Mouse (Mus musculus) megakaryocyte, embryonic 14.5 days (primary cell): ENCODE results near the gene Gm49416. TPM values are rescaled to one million over a fixed set of nuclear protein-coding genes. Genes with fewer than 3 reads are reported as not detected.
"Not testable (repeated sequence)": the region's sequence is repeated elsewhere in the genome, so short reads cannot be mapped to it uniquely, and the experiment has no call there.

Experiments used
- H3K27me3 ChIP-seq: replicated peaks from 2 replicates; pipeline ENCODE3; 2012; ENCODE audit warnings: inconsistent platforms
- H3K36me3 ChIP-seq: replicated peaks from 2 replicates; pipeline ENCODE3; 2012; ENCODE audit warnings: low read length, inconsistent platforms, mixed read lengths
- H3K4me1 ChIP-seq: 2 replicates; pipeline ENCODE4 v1.6.1; 2012; ENCODE audit warnings: inconsistent platforms
- H3K4me3 ChIP-seq: replicated peaks from 2 replicates; pipeline ENCODE3; 2012; ENCODE audit warnings: moderate library complexity, mild to moderate bottlenecking, inconsistent platforms
- H3K9me3 ChIP-seq: 2 replicates; pipeline ENCODE4 v1.6.1; 2012; ENCODE audit warnings: inconsistent platforms
- FLI1 ChIP-seq: IDR thresholded peaks from 2 replicates; pipeline ENCODE4 v1.6.1; 2012; ENCODE audit warnings: low read length, inconsistent platforms, mixed read lengths
- GATA1 ChIP-seq: IDR thresholded peaks from 3 replicates; pipeline ENCODE4 v1.6.1; 2012; ENCODE audit warnings: mixed read lengths, low read length, inconsistent platforms, borderline replicate concordance
- polyA plus RNA-seq: library from polyadenylated mRNA; stranded (reverse); fragments of >175 nt; gene quantifications from 2 replicates; pipeline ENCODE4 v1.2.3, GENCODE M21; 2012; ENCODE audit warnings: low replicate concordance; ENCODE audit not compliant: insufficient read depth

Gm49416 gene
- polyA plus RNA-seq, 1 experiment, result 12.5 TPM

DNA sequence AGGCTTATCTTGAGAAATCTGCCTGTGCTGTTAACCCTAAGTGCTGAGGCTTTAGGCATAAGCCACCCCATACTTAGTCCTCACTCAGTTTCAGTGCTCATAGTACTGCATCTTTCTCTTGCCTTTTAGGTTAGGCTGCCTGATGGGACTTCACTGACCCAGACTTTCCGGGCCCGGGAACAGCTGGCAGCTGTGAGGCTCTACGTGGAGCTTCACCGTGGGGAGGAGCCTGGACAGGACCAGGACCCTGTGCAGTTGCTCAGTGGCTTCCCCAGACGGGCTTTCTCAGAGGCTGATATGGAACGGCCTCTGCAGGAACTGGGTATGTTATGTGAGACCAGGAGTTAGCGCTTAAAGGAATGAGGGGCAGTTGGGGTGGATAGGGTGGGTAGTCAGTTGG lies 13.7 kb upstream of the Gm49416 start:
- peaks cover 46% of the 10 kb centered on the region for H3K4me1 ChIP-seq
- H3K4me3 ChIP-seq, result peak overlapping the region; percentile 44
- H3K27me3 ChIP-seq, result no peaks in the 10 kb centered on the region
- TF ChIP-seq GATA1 (no peak), FLI1 (no peak)
- H3K9me3 ChIP-seq, result no peaks in the 10 kb centered on the region
- peaks cover 72% of the 10 kb centered on the region for H3K36me3 ChIP-seq

DNA sequence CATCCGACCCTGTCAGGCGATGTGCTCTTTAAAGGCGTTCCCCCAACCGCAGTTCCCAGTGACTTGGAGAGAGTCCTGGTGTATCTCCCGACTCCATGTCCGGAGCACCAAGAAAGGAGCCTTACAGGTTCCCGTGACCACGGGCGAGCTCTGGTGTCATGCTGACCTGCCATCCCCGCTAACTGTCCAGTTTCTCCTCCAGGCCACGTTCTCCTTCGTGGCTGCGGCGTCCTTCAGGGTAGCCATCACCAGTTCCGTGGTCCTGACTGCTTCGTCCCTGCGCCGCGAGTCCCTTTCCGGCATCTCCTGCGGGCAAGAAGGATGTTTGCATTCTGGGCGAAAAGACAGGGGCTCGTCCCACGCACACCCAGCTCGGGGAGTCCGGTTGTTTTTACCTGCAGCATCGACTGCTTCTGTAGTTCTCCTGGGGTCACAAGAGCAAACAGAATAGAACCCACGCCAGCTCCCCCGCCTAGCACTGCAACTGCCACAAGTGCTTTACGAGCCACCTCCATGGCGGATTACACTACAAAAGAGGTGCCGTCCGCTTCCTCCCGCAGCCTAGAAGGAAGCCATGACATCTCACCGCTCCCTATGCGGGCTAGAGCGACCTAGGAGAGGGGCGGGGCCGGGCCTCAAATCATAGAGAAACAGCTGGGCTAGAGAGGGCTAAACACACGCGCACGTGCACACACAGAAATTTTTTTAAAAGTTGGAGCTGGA lies 8.3 kb upstream of the Gm49416 start, which contains the start of gene Uqcc3:
Gene Uqcc3, minus strand, starts transcription at position 613 of the 723 bp plus-strand sequence.
- H3K4me1 ChIP-seq, result peaks cover 32% of the 10 kb centered on the region
- peaks cover 39% of the 10 kb centered on the region for H3K36me3 ChIP-seq
- TF ChIP-seq FLI1, result no peak
- no peak for TF ChIP-seq GATA1
- H3K27me3 ChIP-seq, result no peaks in the 10 kb centered on the region
- peak within 1 kb of the TSS; percentile 100 for H3K4me3 ChIP-seq
- no peaks in the 10 kb centered on the region for H3K9me3 ChIP-seq

DNA sequence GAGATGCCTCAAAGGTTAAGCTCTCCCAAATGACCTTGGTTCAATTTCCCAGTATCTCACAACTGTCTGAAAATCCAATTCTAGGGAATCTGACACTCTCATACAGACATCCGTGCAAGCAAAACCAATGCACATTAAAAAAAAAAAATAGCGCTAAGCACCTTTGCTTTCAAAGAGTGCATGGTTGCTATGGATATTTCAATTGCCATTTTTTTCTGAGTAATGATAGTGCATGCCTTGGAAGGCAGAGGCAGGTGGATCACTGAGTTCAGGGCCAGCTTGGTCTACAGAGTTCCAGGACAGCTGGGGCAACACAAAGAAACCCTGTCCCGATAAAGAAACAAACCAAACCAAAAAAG lies 7.7 kb upstream of the Gm49416 start:
- Histone ChIP-seq H3K27me3 (no peaks in the 10 kb centered on the region), H3K36me3 (peaks cover 33% of the 10 kb centered on the region), H3K4me3 (peak overlapping the region; percentile 100), H3K9me3 (no peaks in the 10 kb centered on the region), H3K4me1 (peaks cover 32% of the 10 kb centered on the region)
- TF ChIP-seq FLI1 (no peak), GATA1 (no peak)

DNA sequence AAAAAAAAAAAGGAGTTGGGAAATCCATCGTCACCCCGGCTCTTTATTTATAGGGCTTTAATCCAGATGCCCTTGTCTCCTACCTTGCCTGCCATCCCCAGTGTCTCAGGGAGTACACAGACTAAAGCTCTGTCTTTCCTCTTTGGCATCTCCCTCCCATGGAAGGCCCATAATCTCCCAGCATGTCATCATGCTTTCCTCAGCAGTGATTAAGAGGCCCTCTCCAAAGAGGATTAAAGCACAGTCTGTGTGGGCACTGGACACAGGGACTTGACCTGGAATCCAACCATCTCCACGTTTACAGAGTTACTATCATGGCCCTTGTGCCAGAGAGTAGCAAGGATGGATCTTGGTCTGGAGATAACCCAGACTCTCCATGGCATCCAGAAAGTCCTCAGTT lies 5.1 kb upstream of the Gm49416 start, which contains the start of the genes Lbhd1 and Gm49403:
Gene Lbhd1, plus strand, starts transcription at position 117 of the 400 bp plus-strand sequence.
Gene Gm49403, plus strand, starts transcription at position 315 of the 400 bp plus-strand sequence.
- Histone ChIP-seq H3K9me3 (no peaks in the 10 kb centered on the region), H3K4me1 (peaks cover 41% of the 10 kb centered on the region), H3K27me3 (no peaks in the 10 kb centered on the region), H3K4me3 (no peak within 1 kb of the TSS), H3K36me3 (peaks cover 9% of the 10 kb centered on the region)
- TF ChIP-seq FLI1, result no peak
- no peak for TF ChIP-seq GATA1

DNA sequence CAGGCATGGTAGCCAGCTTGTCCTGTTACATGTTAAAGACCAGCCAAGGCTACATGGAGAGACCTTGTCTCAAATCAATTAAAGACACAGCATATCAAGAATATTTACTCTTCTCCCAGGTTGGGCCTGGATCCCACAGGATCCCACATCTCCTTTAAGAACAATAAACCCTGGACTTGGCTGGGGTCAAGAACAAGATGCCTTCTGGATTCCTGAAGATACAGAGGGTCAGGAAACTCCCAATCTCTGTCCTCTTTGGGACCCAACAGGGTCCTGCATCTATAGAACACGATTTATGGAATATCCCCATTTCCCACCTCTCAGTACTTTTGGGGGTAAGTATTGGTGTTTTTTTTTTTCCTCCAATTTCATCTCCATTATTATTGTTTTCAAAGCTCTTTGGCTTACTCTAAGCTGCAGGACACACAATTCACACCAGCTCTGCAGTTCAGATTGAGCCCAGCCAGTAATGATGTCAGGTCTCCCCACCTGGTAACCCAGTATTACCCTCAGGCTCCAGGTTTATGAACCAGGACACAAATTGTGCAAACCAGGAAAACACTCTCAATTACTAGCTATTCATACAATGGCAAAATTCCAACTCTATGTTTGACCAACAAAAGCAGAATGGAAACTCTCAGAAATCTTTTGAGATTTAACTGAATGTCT lies 1.7 kb upstream of the Gm49416 start:
- Histone ChIP-seq H3K27me3 (no peaks in the 10 kb centered on the region), H3K4me1 (peaks cover 37% of the 10 kb centered on the region), H3K4me3 (peak overlapping the region; percentile 94), H3K9me3 (no peaks in the 10 kb centered on the region), H3K36me3 (peaks cover 16% of the 10 kb centered on the region)
- TF ChIP-seq GATA1 (no peak), FLI1 (no peak)

- Histone ChIP-seq H3K27me3 (no peaks in the 10 kb centered on the region), H3K36me3 (peaks cover 16% of the 10 kb centered on the region), H3K4me3 (peak overlapping the region; percentile 94), H3K9me3 (no peaks in the 10 kb centered on the region), H3K4me1 (peaks cover 43% of the 10 kb centered on the region)
- TF ChIP-seq GATA1 (no peak), FLI1 (no peak)
Measured at GRCm38 (mm10) chr19:8887585-8888463, 902 bp upstream of the Gm49416 start.

DNA sequence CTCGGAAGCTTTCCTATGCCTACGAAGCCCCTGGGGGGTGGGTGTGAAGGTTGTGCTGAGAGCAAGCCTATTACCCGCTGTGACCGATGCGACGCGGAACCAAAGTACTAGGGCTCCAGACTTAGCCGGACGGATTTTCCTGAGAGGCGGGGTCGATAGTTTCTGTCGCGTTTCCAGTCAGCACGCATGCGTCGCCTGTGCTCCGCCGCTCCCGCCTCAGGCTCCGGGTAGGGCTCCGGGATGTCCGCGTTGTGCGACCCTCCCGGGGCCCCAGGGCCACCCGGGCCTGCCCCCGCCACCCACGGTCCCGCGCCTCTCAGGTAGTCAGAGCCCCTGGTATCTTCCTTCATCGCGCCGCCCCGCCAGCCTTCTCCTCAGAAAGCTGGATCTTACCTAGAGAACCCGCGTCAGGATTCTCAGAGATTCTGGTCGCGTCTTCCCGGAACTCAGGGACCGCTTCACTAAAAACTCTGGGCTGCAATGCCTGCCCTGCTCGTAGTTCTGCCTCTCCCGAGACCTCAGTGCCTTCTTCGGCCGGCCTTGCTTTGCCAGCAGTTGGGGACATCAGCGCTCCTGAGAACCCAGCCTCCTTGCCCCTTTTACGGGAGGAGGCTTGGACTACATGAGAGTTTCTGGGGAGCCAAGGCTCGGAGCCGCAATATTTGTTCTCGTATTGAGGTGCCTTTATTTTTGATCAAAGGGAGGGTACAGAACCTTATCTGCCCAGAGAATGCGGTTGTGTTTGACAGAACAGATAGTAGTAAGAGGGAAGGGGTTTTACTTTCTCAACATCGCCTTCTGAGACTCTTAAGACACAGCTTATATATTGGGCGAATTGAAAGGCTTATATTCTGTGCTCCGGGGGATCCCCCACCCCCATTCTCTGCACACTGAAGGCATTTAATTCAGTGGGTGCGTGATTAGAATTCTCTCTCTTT lies 4.4 kb downstream of the Gm49416 start, which contains the start of gene Ints5:
Gene Ints5, plus strand, starts transcription at position 177 of the 938 bp plus-strand sequence.
- Histone ChIP-seq H3K36me3 (peaks cover 43% of the 10 kb centered on the region), H3K27me3 (no peaks in the 10 kb centered on the region), H3K4me1 (peaks cover 65% of the 10 kb centered on the region), H3K9me3 (no peaks in the 10 kb centered on the region), H3K4me3 (peak within 1 kb of the TSS; percentile 96)
- TF ChIP-seq GATA1 (no peak), FLI1 (no peak)

GRCm38 (mm10) chr19:8895397-8895960 lies 6.8 kb downstream of the Gm49416 start:
- no peak for TF ChIP-seq FLI1
- TF ChIP-seq GATA1, result no peak
- Histone ChIP-seq H3K9me3 (no peaks in the 10 kb centered on the region), H3K4me3 (no peak overlapping the region), H3K27me3 (no peaks in the 10 kb centered on the region), H3K36me3 (peaks cover 42% of the 10 kb centered on the region), H3K4me1 (peaks cover 74% of the 10 kb centered on the region)

DNA sequence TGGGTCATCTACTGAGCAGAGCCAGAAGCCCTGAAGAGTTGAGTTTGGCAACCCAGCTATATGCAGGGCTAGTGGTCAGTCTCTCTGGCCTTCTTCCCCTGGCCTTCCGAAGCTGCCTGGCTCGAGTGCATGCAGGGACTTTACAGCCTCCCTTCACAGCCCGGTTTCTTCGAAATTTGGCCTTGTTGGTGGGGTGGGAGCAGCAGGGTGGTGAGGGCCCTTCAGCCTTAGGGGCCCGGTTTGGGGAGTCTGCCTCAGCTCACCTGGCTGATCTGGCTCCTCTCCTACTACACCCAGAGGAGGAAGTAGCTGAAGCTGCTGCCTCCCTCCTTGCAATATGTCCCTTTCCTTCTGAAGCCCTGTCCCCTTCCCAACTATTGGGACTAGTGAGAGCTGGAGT lies 7.5 kb downstream of the Gm49416 start:
- not testable (repeated sequence) for H3K27me3 ChIP-seq, H3K4me3 ChIP-seq, H3K9me3 ChIP-seq
- peaks cover 79% of the 10 kb centered on the region for H3K4me1 ChIP-seq
- H3K36me3 ChIP-seq, result peaks cover 42% of the 10 kb centered on the region

DNA sequence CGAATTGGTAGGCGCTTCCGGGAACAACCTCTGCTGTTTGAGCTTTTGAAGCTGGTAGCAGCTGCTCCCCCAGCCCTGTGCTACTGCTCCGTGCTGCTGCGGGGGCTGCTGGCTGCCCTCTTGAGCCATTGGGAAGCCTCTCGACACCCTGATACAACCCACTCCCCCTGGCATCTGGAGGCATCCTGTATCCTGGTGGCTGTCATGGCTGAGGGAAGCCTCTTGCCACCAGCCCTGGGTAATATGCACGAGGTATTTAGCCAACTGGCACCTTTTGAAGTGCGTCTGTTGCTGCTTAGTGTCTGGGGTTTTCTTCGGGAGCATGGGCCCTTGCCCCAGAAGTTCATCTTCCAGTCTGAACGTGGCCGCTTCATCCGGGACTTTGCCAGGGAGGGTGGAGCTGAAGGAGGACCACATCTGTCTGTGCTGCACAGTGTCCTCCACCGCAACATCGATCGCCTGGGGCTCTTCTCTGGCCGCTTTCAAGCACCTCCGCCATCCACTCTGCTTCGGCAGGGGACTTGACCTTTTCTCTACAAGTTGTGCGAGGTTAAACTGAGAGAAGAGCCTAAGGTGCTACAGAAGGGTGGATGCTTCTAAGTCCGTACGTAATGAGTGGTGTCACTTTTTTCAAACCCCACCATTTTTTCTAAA lies 8.6 kb downstream of the Gm49416 start:
- peaks cover 81% of the 10 kb centered on the region for H3K4me1 ChIP-seq
- not testable (repeated sequence) for H3K9me3 ChIP-seq, H3K27me3 ChIP-seq
- peaks cover 47% of the 10 kb centered on the region for H3K36me3 ChIP-seq
- peak overlapping the region; percentile 100 for H3K4me3 ChIP-seq
